Mouse (Mus musculus): ENCODE results near the gene H2-D1. TPM values are rescaled to one million over a fixed set of nuclear protein-coding genes. Genes with fewer than 3 reads are reported as not detected.
"Not testable (repeated sequence)": the region's sequence is repeated elsewhere in the genome, so short reads cannot be mapped to it uniquely, and the experiment has no call there.

H2-D1 gene
- polyA plus RNA-seq, 1 experiment from 2014 or later = 112 TPM

DNA sequence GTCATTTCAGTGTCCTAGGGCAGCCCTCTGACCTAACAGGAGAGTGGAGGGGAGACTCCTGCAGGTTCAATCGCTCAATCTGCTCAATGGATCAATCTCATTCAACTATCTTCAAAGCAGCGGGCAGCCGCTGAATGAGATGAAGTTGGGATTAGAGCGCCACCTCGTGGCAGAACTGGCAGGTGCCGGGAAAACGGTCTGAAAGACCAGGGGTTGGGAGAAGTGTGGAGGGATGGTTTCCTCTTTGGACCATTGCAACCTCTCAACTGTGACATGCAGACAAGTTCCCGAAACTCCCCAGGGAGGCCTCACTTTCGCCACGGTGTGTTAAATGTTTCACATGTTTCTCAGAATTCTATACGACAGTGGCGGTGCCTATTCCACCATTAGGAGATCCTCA, 30.5 kb upstream of the H2-D1 start:
- POLR2A ChIA-PET = interaction anchor here (1.0 to 1.4 kb wide), 2 partner anchors 11 to 57 kb away, joined by 4 to 7 read pairs; no protein-coding TSS in a partner anchor
- in situ Hi-C loops (cut with MboI; ENCODE audit: low pct_unique_long_range_greater_than_20kb) = loop anchor here (5.0 to 10.0 kb wide), 2 partner anchors 65 to 217 kb away; partner anchors contain the start of gene Vwa7
- no peak for ATAC-seq
- CTCF ChIA-PET = interaction anchor here (0.7 to 20.7 kb wide), 11 partner anchors 9 to 72 kb away, joined by 3 to 239 read pairs (median 4); partner anchors contain the start of genes Aif1 and Ddx39b
- H3K27me3 ChIP-seq = no peaks in the 10 kb centered on the region
- no peak for TF ChIP-seq CTCF (IDR thresholded peaks at IDR 0.05)
- DNase-seq (ENCODE audit: low read depth, low spot score) = no peak

DNA sequence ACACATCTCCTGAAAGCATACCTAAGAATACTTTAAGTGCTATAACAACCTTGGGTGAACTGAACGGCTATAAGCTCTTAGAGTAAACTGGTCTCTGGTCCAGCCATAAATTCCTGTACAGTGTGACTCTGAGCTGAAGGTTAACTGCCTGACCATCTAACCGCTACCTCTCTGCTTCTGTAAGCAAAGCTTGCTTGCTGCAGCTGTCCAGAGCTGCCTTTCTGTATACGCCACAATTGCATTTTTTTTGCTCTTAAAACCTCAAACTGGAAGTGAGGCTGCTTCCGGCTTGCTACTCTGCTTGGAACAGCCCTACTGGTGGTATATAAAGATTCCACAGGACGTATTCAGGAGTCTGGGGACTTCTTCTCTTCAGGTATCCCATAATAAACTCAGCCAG, 29.9 kb upstream of the H2-D1 start:
- ATAC-seq = no peak
- no peak for TF ChIP-seq CTCF (IDR thresholded peaks at IDR 0.05)
- no peak for DNase-seq (ENCODE audit: low read depth, low spot score)
- ChIA-PET POLR2A (interaction anchor here (1.0 to 1.4 kb wide), 2 partner anchors 10 to 58 kb away, joined by 4 to 7 read pairs; no protein-coding TSS in a partner anchor), CTCF (interaction anchor here (0.7 to 20.7 kb wide), 10 partner anchors 8 to 73 kb away, joined by 3 to 239 read pairs (median 4); partner anchors contain the start of genes Aif1 and Ddx39b)
- in situ Hi-C loops (cut with MboI; ENCODE audit: low pct_unique_long_range_greater_than_20kb) = loop anchor here (5.0 to 10.0 kb wide), 2 partner anchors 65 to 218 kb away; partner anchors contain the start of gene Vwa7
- H3K27me3 ChIP-seq = no peaks in the 10 kb centered on the region

DNA sequence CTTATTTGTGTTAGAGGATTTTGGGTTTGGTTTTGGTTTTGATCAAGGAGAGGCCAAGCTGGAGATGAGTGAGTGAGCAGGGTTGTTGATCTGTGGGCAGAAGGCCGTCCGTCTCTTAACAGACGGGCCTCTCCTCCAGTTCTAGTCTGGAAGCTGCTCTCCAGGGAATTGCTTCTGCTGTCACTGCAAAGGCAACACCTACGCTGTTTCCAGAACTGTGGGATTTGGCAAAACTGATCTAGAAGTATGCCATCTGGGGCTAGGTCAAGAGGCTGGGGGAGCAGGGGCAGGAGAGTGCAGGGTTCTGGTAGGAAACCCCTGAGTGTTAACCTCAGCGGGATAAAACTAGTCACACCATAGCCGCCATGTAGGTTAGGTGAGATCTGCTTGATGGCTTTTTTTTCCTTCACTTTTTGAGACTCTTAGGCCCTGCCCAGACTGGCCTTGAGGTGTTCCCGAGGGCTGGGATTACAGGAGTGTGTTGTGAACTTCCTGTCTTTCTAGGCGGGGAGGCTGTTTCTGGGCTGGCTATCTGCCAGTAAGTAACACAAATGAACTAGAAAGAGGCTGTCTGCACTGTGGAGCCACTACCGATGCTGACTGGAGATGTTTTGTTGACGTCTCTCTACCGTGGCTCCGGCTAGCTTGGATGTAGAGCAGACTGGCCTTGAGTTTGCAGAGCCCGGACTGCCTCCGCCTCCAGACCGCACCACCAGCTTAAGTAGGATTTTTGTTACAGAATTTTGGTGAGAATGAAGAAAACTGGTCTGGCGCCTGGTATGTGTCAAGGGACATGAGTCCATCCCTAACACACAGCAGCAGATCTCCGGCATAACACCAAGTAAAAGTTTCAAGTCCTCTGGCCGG, 29.2 kb upstream of the H2-D1 start, which contains the start of gene Atp6v1g2:
Atp6v1g2 (plus strand) TSS at position 547 of the 867 bp plus-strand sequence.
- in situ Hi-C loops (cut with MboI; ENCODE audit: low pct_unique_long_range_greater_than_20kb) = loop anchor here (5.0 to 10.0 kb wide), 2 partner anchors 66 to 219 kb away; partner anchors contain the start of gene Vwa7
- TF ChIP-seq CTCF (IDR thresholded peaks at IDR 0.05) = no peak
- ChIA-PET POLR2A (interaction anchor here (1.0 to 1.4 kb wide), 3 partner anchors 9 to 67 kb away, joined by 4 to 7 read pairs (median 5); no protein-coding TSS in a partner anchor), CTCF (interaction anchor here (0.7 to 20.7 kb wide), 11 partner anchors 8 to 73 kb away, joined by 3 to 239 read pairs (median 4); partner anchors contain the start of genes Aif1 and Ddx39b)
- no peaks in the 10 kb centered on the region for H3K27me3 ChIP-seq
- ATAC-seq = no peak
- DNase-seq (ENCODE audit: low read depth, low spot score) = no peak

DNA sequence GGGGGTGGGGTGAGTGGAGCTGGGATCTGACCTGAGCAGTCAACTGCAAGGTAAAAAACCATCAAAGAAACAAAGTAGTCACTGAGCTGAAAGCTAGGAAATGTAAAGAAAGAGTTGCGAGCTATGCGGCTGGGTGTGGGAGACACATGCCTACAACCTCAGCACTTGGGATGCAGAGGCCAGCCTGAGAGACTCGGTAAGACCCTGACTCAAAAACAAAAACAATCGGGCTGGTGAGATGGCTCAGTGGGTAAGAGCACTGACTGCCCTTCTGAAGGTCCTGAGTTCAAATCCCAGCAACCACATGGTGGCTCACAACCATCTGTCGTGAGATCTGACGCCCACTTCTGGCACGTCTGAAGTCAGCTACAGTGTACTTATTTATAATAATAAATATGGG, 28.4 kb upstream of the H2-D1 start:
- DNase-seq (ENCODE audit: low read depth, low spot score) = not testable (repeated sequence)

DNA sequence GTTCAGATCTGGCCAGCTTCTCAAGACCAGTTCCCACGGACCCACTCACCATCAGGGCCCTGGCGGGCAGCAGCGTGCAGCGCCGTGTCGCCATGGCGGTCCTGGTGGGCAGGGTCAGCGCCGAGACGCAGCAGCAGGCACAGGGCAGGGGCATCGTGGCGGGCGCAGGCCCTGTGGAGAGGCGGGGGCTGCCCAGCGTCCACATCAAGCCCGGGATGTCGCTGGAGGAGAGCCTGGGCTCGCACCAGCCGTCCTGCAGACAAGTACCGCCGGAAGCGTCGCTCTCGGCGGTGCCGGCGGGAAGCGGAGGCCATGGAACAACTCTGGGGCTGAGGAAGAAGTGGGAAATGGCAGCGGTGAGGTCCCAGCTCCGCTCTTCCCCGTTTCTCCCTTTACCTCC, 27.6 kb upstream of the H2-D1 start:
- CTCF ChIA-PET = interaction anchor here (1.8 to 20.7 kb wide), 2 partner anchors 56 to 64 kb away, joined by 5 to 239 read pairs; partner anchors contain the start of gene Aif1
- no peak for ATAC-seq
- POLR2A ChIA-PET = interaction anchor here (0.7 to 1.0 kb wide), 2 partner anchors 64 to 71 kb away, joined by 4 to 5 read pairs; no protein-coding TSS in a partner anchor

More for the DNA sequence above, 28.4 kb upstream of the H2-D1 start:
- CTCF ChIA-PET = interaction anchor here (1.2 to 20.7 kb wide), 3 partner anchors 12 to 63 kb away, joined by 3 to 239 read pairs (median 5); partner anchors contain the start of gene Aif1
- ATAC-seq, H3K27me3 ChIP-seq: not testable (repeated sequence)
- POLR2A ChIA-PET = interaction anchor here (0.7 to 1.0 kb wide), 3 partner anchors 63 to 70 kb away, joined by 4 to 5 read pairs (median 5); no protein-coding TSS in a partner anchor
- in situ Hi-C loops (cut with MboI; ENCODE audit: low pct_unique_long_range_greater_than_20kb) = loop anchor here (5.0 to 10.0 kb wide), 2 partner anchors 67 to 219 kb away; partner anchors contain the start of gene Vwa7

DNA sequence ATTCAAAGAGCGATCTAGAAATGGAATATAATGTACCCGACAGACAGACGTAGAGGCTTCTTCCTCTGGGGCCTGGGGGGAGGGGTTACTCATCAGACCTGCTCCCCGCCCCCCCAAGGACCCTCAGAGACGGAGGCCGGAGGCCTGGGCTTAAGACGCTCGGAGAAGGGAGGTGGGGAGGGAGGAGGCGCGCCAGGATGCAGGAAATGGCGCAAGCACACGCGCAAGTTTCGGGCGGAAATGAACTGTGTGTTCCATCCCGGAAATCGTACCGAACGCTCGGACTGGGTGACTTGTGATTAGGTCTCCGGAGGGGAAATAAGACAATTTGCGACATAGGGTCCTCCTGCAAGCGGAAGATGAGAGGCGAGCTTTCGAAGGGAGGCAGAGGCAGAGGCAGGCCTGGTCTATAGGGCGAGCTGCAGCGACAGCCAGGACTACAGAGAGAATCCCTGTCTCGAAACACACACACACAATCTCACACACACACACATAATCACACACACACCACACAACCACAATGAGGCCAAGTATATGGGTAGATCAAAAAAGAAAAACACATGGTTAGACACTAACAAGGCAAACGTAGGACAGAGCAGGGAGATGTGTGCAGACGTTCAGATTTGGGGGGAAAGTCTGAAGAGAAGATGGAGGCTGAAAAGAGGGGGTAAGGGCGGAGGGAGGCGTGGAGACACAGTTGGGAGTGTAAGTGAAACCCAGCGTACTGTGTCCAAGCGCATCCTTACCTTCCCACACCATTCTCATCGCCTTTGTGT, 26.7 kb upstream of the H2-D1 start, which contains the start of gene Nfkbil1:
Nfkbil1 (minus strand) TSS at position 179 of the 776 bp plus-strand sequence.
- CTCF ChIA-PET = interaction anchor here (1.8 to 20.7 kb wide), 2 partner anchors 57 to 65 kb away, joined by 5 to 239 read pairs; partner anchors contain the start of gene Aif1
- peak; percentile 83 for DNase-seq (ENCODE audit: low read depth, low spot score)
- no peaks in the 10 kb centered on the region for H3K27me3 ChIP-seq
- ATAC-seq = peak; percentile 49
- TF ChIP-seq CTCF (IDR thresholded peaks at IDR 0.05) = no peak
- in situ Hi-C loops (cut with MboI; ENCODE audit: low pct_unique_long_range_greater_than_20kb) = loop anchor here (10.0 kb wide), 1 partner anchor 221 kb away; the partner anchor contains the start of gene Vwa7
- POLR2A ChIA-PET = no interaction called here

More for the DNA sequence above, 27.6 kb upstream of the H2-D1 start:
- H3K27me3 ChIP-seq = no peaks in the 10 kb centered on the region
- in situ Hi-C loops (cut with MboI; ENCODE audit: low pct_unique_long_range_greater_than_20kb) = loop anchor here (5.0 to 10.0 kb wide), 2 partner anchors 68 to 220 kb away; partner anchors contain the start of gene Vwa7
- no peak for TF ChIP-seq CTCF (IDR thresholded peaks at IDR 0.05)
- no peak for DNase-seq (ENCODE audit: low read depth, low spot score)

DNA sequence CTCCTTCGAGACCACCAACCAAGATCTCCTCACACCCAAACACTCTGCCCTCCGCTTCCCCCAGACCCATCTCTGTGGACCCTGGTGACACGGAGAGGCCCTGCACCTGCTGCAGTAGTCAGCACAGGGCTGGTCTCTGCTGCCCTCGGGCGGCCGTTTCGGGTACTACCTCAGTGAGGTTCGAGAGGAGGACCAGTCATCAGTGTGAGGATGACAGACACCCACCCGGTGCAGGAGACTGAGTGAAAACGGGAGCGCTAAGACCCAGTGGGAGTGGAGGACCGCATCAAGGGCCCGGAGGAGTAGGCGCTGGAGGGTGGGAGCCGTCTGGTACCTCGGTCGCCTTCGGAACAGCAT, 26.2 kb upstream of the H2-D1 start:
- no peak for TF ChIP-seq CTCF (IDR thresholded peaks at IDR 0.05)
- no peaks in the 10 kb centered on the region for H3K27me3 ChIP-seq
- in situ Hi-C loops (cut with MboI; ENCODE audit: low pct_unique_long_range_greater_than_20kb) = loop anchor here (10.0 kb wide), 1 partner anchor 222 kb away; the partner anchor contains the start of gene Vwa7
- POLR2A ChIA-PET = no interaction called here
- no peak for DNase-seq (ENCODE audit: low read depth, low spot score)
- peak; percentile 60 for ATAC-seq
- CTCF ChIA-PET = interaction anchor here (20.7 kb wide), 1 partner anchor 65 kb away, joined by 239 read pairs; the partner anchor contains the start of gene Aif1

DNA sequence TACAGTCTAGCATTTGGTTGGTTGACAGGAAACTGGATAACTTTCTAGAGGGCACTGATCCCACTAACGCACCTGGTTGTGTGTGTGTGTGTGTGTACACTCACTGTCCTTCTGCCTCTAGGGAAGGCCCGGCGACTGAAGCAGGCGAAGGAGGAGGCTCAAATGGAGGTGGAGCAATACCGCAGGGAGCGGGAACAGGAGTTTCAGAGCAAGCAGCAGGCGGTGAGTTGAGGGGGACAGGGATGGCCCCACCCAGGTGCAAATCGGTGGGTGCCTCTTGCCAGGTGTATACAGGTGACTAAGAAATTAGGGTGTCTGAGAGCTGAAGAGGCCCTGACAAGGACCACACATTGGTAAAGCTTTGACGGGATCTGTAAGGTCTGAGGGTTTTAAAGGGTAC, 25.5 kb upstream of the H2-D1 start:
- CTCF ChIA-PET = interaction anchor here (20.7 kb wide), 1 partner anchor 66 kb away, joined by 239 read pairs; the partner anchor contains the start of gene Aif1
- ATAC-seq (no peak), DNase-seq (ENCODE audit: low read depth, low spot score) (no peak)
- in situ Hi-C loops (cut with MboI; ENCODE audit: low pct_unique_long_range_greater_than_20kb) = loop anchor here (10.0 kb wide), 1 partner anchor 222 kb away; the partner anchor contains the start of gene Vwa7
- TF ChIP-seq CTCF (IDR thresholded peaks at IDR 0.05) = no peak
- no peaks in the 10 kb centered on the region for H3K27me3 ChIP-seq
- POLR2A ChIA-PET = no interaction called here

DNA sequence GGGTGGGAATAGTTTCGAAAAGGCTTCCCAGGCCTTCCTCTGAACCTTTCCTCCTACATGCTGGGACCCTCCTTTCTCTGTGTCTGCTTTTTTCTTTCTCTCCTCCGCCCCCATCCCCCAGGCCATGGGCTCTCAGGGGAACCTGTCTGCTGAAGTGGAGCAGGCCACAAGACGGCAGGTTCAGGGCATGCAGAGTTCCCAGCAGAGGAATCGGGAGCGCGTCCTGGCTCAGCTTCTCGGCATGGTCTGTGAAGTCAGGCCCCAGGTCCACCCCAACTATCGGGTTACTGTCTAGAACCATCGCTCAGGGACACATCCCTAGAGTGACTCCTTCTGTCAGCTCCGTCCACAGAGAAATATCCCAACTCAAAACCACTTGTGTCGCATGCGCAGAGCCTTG, 25.0 kb upstream of the H2-D1 start:
- no peak for TF ChIP-seq CTCF (IDR thresholded peaks at IDR 0.05)
- POLR2A ChIA-PET = no interaction called here
- ATAC-seq = no peak
- CTCF ChIA-PET = interaction anchor here (20.7 kb wide), 1 partner anchor 67 kb away, joined by 239 read pairs; the partner anchor contains the start of gene Aif1
- in situ Hi-C loops (cut with MboI; ENCODE audit: low pct_unique_long_range_greater_than_20kb) = loop anchor here (10.0 kb wide), 1 partner anchor 223 kb away; the partner anchor contains the start of gene Vwa7
- H3K27me3 ChIP-seq = no peaks in the 10 kb centered on the region
- no peak for DNase-seq (ENCODE audit: low read depth, low spot score)
